Mouse (Mus musculus) frontal cortex, adult (tissue): ENCODE data around the gene Serpina1b.
A peak's percentile ranks its signal among the peaks of the same experiment; 100 is the strongest.
"Not testable (repeated sequence)": the region's sequence is repeated elsewhere in the genome, so short reads cannot be mapped to it uniquely, and the experiment has no call there.

Source experiments
- ATAC-seq: cut with Nextera tagmentation; 2 replicates; pipeline ENCODE4 v1.9.2; 2017; ENCODE audit warnings: mild to moderate bottlenecking, moderate library complexity, mixed read lengths; ENCODE audit not compliant: low TSS enrichment

Gene Serpina1b

DNA sequence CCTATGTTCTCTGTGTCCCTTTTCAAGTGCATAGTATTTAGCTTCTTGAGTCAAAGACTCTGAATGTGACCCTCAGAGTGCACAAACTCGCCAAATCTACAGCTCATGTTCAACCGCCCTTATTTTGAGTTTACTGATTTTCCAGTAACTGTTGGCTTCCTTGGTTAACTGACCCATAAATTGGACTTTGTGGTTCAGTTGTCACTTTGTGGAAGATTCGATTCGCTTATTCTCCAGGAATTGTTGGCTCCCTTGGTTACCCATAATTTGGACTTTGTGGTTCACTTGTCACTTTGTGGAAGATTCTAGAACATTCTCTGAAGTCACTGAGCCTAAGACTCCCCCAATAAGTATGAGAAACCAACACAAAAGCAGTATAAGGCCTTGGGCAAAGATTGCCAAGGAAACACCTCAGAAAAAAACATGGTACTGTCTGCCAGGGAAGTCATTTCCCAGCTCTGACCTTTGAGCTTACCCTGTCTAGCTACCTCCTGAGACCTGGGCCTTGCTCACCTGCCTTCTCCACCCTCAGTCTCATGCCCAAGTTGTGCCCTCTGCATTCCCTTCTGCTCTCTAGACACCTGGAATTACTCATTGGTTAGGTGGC, 129.9 kb downstream of the Serpina1b start:
- ATAC-seq, result no peak

DNA sequence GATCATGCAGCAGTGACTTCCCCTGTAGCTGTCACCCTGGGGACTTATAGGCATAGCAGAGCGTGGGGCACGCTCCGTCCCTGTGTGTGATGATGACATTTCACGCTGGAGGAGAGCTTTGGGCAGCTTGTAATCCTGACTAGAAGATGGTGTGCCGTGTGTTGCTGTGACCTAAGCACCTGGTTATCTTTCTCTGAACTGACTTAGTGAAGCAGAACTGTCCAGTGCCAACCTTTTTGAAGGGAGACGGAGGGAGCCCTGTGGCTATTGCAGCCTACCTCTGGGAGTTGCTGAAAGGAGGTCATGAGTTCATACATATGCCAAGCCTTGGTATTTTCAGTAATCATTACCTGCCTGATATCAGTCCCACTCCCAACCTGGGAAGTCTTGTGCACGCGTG, 134.7 kb downstream of the Serpina1b start, which contains the start of gene Serpina1f:
TSS of gene Serpina1f (minus strand) at position 101 of the 400 bp plus-strand sequence.
- ATAC-seq, result no peak

DNA sequence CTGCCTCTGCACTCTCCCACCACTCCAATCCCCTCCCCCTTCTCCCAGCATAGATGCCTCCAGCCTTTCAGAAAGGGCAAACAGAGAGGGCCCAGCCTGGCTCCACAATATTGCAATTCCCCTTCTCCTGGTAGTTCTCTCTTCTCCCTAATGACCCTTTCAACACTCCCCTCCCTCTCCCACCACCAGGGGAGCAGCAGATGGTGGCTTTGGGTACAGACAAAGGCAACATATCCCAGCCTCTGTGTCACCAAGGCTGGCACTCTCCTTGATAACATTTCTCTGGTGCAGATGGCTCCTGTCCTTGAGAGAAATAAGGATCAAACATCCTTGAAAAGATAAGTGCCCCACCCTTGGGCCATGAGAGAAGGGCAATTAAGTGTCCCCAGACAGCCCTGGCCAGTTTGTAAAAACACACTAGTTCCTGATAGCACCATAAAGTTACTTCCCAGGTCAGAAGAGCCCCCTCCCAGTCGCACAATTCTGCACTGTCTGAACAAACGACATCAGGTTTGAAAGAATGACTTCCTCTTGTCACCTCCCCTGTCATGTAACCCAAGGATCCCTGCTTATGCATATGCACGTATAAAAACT, 141.9 kb downstream of the Serpina1b start:
- ATAC-seq, result no peak

DNA sequence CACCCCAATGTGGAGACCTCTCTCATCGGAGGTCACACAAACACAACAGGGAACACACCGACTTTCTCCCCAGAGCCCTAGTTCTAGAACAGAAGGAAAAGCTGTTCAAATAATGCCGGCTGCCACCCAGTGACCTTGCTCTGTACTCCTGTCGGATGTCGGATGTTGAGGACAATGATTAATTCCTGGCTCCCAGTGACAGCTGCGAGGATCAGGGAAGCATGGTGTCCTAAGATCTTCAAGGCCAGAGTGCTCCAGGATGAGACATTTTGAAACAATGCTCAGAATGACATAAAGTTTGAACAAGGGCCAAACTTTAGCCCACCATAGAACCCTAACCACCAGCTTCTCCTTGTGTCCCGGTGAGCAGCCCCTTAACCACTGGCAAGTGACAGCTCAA, 143.2 kb downstream of the Serpina1b start:
- no peak for ATAC-seq

DNA sequence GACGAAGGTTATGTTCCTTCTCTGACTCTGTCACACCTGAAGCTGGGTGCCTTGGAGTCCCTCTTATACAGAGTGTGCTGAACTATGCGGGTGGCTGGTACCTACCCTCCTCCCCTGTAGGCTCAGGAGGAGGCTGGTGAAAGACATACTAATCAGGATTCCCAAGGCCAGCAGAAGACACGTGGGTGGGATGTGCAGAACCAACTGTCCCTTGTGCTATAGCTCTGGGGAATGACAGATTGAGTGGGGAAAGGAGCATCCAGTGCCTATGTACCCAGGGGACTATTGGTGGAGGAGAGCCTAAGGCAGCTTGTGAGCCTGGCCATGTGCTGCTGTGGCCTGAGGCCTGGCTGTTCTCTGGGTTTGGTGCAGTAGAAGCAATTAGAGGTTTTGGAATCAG, 144.1 kb downstream of the Serpina1b start:
- ATAC-seq, result peak; percentile 95

DNA sequence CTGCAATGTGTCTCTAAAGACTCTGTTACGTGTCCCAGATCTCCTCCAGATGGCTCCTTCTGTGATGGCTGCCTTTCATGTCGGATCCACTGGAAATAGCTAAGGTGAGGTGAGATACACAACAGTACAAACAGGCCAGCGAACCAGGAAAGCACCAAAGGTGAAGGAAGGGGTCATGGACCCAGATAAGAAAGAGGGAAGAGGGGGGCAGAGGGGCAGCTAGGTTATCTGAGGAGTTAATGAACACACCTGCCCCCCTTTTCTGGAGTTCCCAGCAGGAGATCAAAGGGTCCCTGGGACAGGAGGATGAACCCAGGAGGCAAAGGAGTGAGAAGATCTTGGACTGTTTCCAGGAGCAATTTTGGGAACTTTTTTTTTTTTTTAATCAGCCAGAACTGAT, 144.8 kb downstream of the Serpina1b start:
- ATAC-seq, result peak; percentile 58; the same call in 1 of the 2 replicates

DNA sequence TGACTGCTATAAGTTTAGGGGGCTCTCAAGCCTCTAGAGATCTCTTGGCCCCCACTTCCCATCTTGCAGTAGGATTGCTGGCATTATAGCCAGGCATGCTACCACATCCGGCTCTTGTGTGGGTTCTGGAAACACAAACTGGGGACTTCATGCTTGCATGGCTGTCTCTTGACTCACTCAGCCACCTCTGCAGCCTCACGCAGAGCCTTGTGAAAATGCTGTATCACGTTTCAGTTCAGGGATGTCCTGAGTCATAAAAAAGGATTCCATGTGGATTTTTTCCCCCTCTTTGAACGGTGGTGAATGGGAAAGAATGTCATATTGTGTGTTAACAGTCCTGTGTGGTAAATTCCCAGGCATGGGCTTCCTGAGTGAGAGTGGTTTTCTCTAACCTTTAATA, 146.4 kb downstream of the Serpina1b start:
- no peak for ATAC-seq

DNA sequence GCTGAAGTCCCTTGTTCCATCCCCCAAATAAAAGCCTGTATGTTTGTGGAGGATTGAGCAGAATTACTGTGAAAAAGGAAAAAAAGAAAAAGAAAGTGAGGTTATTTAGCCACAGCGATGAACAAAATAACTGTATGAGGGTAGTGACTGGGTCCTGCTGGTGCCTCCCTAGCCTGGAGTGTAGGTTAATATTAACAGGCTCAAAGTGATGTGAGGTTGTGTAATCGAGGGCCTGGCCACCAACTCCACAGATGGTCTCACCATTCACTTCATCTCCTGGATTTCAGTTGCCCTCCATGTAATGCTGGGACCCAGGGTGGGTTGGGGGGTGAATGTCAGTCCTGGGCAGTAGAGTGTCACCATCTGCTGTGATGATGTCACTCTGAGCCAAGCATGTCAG, 148.4 kb downstream of the Serpina1b start:
- no peak for ATAC-seq

DNA sequence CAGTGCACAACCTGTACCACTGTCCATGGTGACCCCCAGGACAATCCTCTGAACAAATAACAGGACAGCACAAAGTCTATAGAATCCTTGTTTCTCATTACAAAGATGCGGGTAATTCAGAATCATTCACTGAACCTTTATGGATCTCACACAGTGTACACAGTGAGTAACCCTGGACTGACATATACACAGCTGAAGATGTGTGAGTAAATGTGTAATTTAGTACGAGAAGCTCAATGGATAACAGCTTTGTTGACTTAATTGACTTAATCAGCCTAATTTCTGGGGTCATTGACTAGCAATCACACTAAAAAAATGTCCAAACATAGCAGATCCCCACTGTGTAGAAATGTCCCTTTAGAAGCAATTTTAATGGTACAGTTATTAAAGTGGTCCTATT, 149.0 kb downstream of the Serpina1b start:
- ATAC-seq, result no peak

DNA sequence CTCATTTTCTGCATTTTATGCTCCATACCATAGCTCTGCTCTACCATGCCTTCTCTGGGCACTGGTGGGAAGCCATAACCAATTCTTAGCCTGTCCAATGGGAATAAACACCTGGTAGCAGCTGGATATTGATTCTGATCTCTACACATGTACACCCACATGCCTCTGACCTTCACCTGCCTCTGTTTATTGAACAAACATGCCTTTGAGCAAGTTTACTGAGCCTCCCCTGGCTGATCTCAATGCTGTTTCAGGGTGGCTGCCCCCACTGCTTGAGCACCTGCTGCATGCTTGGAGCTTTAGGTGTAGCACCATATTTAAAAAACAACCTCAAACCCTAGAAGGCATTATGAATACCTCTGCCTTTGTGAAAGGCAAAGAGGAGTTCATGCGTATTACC, 150.3 kb downstream of the Serpina1b start:
- ATAC-seq, result not testable (repeated sequence)
